Mouse (Mus musculus) embryo, embryonic 10 days (tissue): ENCODE measurements at regions not wholly inside any gene's neighbourhood (a gene's known extent, or its start where the extent isn't known, plus 50 kb on each side); places are given as distances from the start of the nearest gene placed in this dataset.

Experiments used
- DNase-seq: peaks from one replicate; pipeline ENCODE4 v3.0.0-alpha.2; 2015; ENCODE audit warnings: low spot score

- DNase-seq = no peak
These were observed 695.3 kb downstream of the 1700064H15Rik start for GRCm38 (mm10) chr3:18932983-18933726.

- peak; percentile 10 for DNase-seq
These were observed 693.6 kb downstream of the 1700064H15Rik start for GRCm38 (mm10) chr3:18934891-18935290.

GRCm38 (mm10) chr3:18937333-18938122, 690.9 kb downstream of the 1700064H15Rik start:
- DNase-seq = no peak

GRCm38 (mm10) chr3:18941301-18942177, 686.9 kb downstream of the 1700064H15Rik start:
- no peak for DNase-seq

- no peak for DNase-seq
These were observed 668.1 kb downstream of the 1700064H15Rik start for GRCm38 (mm10) chr3:18960341-18960740.

- no peak for DNase-seq
These were observed 639.8 kb downstream of the 1700064H15Rik start for GRCm38 (mm10) chr3:18988662-18989061.

- DNase-seq = no peak
These were observed 638.8 kb downstream of the 1700064H15Rik start for GRCm38 (mm10) chr3:18989577-18990240.

- no peak for DNase-seq
These were observed 628.3 kb downstream of the 1700064H15Rik start for GRCm38 (mm10) chr3:19000179-19000578.

- no peak for DNase-seq
These were observed 626.4 kb downstream of the 1700064H15Rik start for GRCm38 (mm10) chr3:19002056-19002455.

- DNase-seq = no peak
These were observed 623.7 kb downstream of the 1700064H15Rik start for GRCm38 (mm10) chr3:19004792-19005191.

- no peak for DNase-seq
These were observed 583.9 kb downstream of the 1700064H15Rik start for GRCm38 (mm10) chr3:19044566-19044965.

GRCm38 (mm10) chr3:19045933-19046332, 582.5 kb downstream of the 1700064H15Rik start:
- peak; percentile 6 for DNase-seq

- DNase-seq = no peak
These were observed 581.9 kb downstream of the 1700064H15Rik start for GRCm38 (mm10) chr3:19046610-19047009.

- peak; percentile 5 for DNase-seq
These were observed 572.5 kb downstream of the 1700064H15Rik start for GRCm38 (mm10) chr3:19055961-19056360.

- DNase-seq = peak; percentile 7
These were observed 571.9 kb downstream of the 1700064H15Rik start for GRCm38 (mm10) chr3:19056623-19057022.

- DNase-seq = peak; percentile 21
These were observed 568.3 kb downstream of the 1700064H15Rik start for GRCm38 (mm10) chr3:19059906-19060870.

- DNase-seq = no peak
These were observed 566.8 kb downstream of the 1700064H15Rik start for GRCm38 (mm10) chr3:19061488-19062248.

- peak; percentile 62 for DNase-seq
These were observed 566.1 kb downstream of the 1700064H15Rik start for GRCm38 (mm10) chr3:19062249-19062859.

GRCm38 (mm10) chr3:19067141-19067757, 561.2 kb downstream of the 1700064H15Rik start:
- DNase-seq = no peak
